ENCODE assay signal across 14 mouse cellular contexts in the genomic region with DNA sequence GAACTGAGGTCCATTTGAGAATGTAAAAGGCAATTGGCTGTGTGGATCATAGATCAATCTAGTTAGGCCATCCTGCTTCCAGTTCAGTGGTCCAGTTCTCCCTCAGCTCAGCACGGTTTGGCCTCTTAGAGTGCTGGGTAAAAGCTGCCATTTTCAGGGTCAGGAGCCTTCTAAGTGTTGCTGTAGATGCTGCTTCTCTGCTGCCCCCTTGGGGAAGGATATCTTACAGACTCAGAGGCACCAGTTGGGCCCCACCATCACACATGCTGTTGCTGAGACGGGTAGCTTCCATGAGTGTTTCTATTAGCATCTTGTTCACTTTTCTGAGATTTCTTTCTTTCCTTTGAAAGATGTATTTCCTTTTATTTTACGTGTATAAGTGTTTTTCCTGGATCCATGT.
DNase-seq lines count a peak whose midpoint lies in the region; ATAC-seq and TF ChIP-seq lines count a peak whose summit lies in the region.
"Had no signal": no experiment of that assay in that cellular context is flagged by ENCODE, and none has a peak within 500 bp of the region (broad histone marks: within the 10 kb centered on the region; RNA-seq: fewer than 3 reads in every experiment).

No protein-coding gene starts in this region.

- TF ChIP-seq CTCF in kidney, postnatal 0 days (IDR thresholded peaks at IDR 0.05; ENCODE audit: low read depth), result 0 out of 2 replicates have a peak, but pooled peaks have one; percentile 17
- TF ChIP-seq CTCF in ES-Bruce4 (IDR thresholded peaks at IDR 0.05; ENCODE audit: low read depth, low read length), result peak; percentile 47

- no peak for DNase-seq in kidney, postnatal 0 days (ENCODE audit: low spot score)
- DNase-seq in A20 (ENCODE audit: low read depth, low spot score), result peak; percentile 20
- DNase-seq in urinary bladder, adult 18-20 months (ENCODE audit: low spot score in 2 of 2), result no peak
- DNase-seq in embryonic facial prominence, embryonic 10.5 days (ENCODE audit: low spot score), result no peak
- DNase-seq: cerebellum, adult 2 months; heart, postnatal 14 days; kidney, postnatal 14 days had no signal

- no peak overlapping the region for H3K27ac ChIP-seq in kidney, postnatal 0 days
- no peak overlapping the region for H3K27ac ChIP-seq in kidney, embryonic 16.5 days (ENCODE audit: low read length)
- H3K27ac ChIP-seq in ES-Bruce4 (ENCODE audit: insufficient read depth, low read length), result no peak overlapping the region
- no peak overlapping the region for H3K27ac ChIP-seq in embryonic facial prominence, embryonic 10.5 days (replicated peaks)
- H3K27ac ChIP-seq: limb, embryonic 12.5 days; midbrain, embryonic 15.5 days had no signal

- WGBS in kidney, postnatal 0 days, result 67% methylated on average over 3 of the region's 3 CpGs
- WGBS in kidney, embryonic 16.5 days, result 71% methylated on average over 3 of the region's 3 CpGs
- WGBS in embryonic facial prominence, embryonic 10.5 days, result 72% methylated on average over 3 of the region's 3 CpGs

- H3K9me3 ChIP-seq in kidney, postnatal 0 days (replicated peaks; ENCODE audit: low read length), result no peaks in the 10 kb centered on the region
- H3K9me3 ChIP-seq in kidney, embryonic 16.5 days (ENCODE audit: low read length), result no peaks in the 10 kb centered on the region
- no peaks in the 10 kb centered on the region for H3K9me3 ChIP-seq in ES-Bruce4 (replicated peaks; ENCODE audit: control insufficient read depth, insufficient read depth, low read length, poor library complexity, severe bottlenecking)
- no peaks in the 10 kb centered on the region for H3K9me3 ChIP-seq in embryonic facial prominence, embryonic 10.5 days
- H3K9me3 ChIP-seq: G1E; limb, embryonic 12.5 days; midbrain, embryonic 15.5 days had no signal

- no peak for TF ChIP-seq POLR2A in ES-Bruce4 (IDR thresholded peaks at IDR 0.05; ENCODE audit: insufficient read depth, low read length)

- no peak overlapping the region for H3K9ac ChIP-seq in kidney, postnatal 0 days (ENCODE audit: low read depth, low read length)
- no peak overlapping the region for H3K9ac ChIP-seq in kidney, embryonic 16.5 days (replicated peaks; ENCODE audit: low read length)
- H3K9ac ChIP-seq in ES-Bruce4 (ENCODE audit: low read depth, poor library complexity, severe bottlenecking), result no peak overlapping the region
- H3K9ac ChIP-seq: limb, embryonic 12.5 days; midbrain, embryonic 15.5 days had no signal

- H3K4me1 ChIP-seq in kidney, postnatal 0 days (replicated peaks; ENCODE audit: insufficient read depth, low read length), result no peaks in the 10 kb centered on the region
- H3K4me1 ChIP-seq in kidney, embryonic 16.5 days (ENCODE audit: insufficient read depth, low read length), result no peaks in the 10 kb centered on the region
- no peaks in the 10 kb centered on the region for H3K4me1 ChIP-seq in ES-Bruce4 (ENCODE audit: control insufficient read depth, insufficient read depth, low read length)
- no peaks in the 10 kb centered on the region for H3K4me1 ChIP-seq in embryonic facial prominence, embryonic 10.5 days
- H3K4me1 ChIP-seq: limb, embryonic 12.5 days; midbrain, embryonic 15.5 days had no signal

- no peak overlapping the region for H3K4me3 ChIP-seq in kidney, postnatal 0 days (replicated peaks; ENCODE audit: low read depth, low read length)
- H3K4me3 ChIP-seq in kidney, embryonic 16.5 days (ENCODE audit: low read length), result no peak overlapping the region
- no peak overlapping the region for H3K4me3 ChIP-seq in ES-Bruce4 (ENCODE audit: low read depth, low read length)
- no peak overlapping the region for H3K4me3 ChIP-seq in embryonic facial prominence, embryonic 10.5 days
- H3K4me3 ChIP-seq: limb, embryonic 12.5 days; midbrain, embryonic 15.5 days had no signal

- TF ChIP-seq EP300 in ES-Bruce4 (IDR thresholded peaks at IDR 0.05; ENCODE audit: insufficient read depth, low read depth, low read length), result no peak

- no peaks in the 10 kb centered on the region for H3K36me3 ChIP-seq in kidney, postnatal 0 days (ENCODE audit: insufficient read depth, low read length)
- H3K36me3 ChIP-seq in kidney, embryonic 16.5 days (ENCODE audit: insufficient read depth, low read length), result no peaks in the 10 kb centered on the region
- no peaks in the 10 kb centered on the region for H3K36me3 ChIP-seq in ES-Bruce4 (ENCODE audit: control insufficient read depth, insufficient read depth, low read length, poor library complexity, severe bottlenecking)
- H3K36me3 ChIP-seq in embryonic facial prominence, embryonic 10.5 days (replicated peaks), result no peaks in the 10 kb centered on the region
- H3K36me3 ChIP-seq: G1E; limb, embryonic 12.5 days; midbrain, embryonic 15.5 days had no signal

- no peaks in the 10 kb centered on the region for H3K27me3 ChIP-seq in kidney, postnatal 0 days (ENCODE audit: insufficient read depth, low read length)
- no peaks in the 10 kb centered on the region for H3K27me3 ChIP-seq in kidney, embryonic 16.5 days (ENCODE audit: insufficient read depth, low read length)
- no peaks in the 10 kb centered on the region for H3K27me3 ChIP-seq in ES-Bruce4 (ENCODE audit: control insufficient read depth, insufficient read depth, low read length, poor library complexity, severe bottlenecking)
- H3K27me3 ChIP-seq in embryonic facial prominence, embryonic 10.5 days (replicated peaks; ENCODE audit: low read depth, poor library complexity, severe bottlenecking), result no peaks in the 10 kb centered on the region
- H3K27me3 ChIP-seq: limb, embryonic 12.5 days; midbrain, embryonic 15.5 days had no signal

- no peak overlapping the region for H3K4me2 ChIP-seq in kidney, postnatal 0 days (ENCODE audit: low read length)
- H3K4me2 ChIP-seq in kidney, embryonic 16.5 days (replicated peaks; ENCODE audit: low read depth, low read length), result no peak overlapping the region
- H3K4me2 ChIP-seq: limb, embryonic 12.5 days; midbrain, embryonic 15.5 days had no signal

- no peak for ATAC-seq in kidney, postnatal 0 days (replicated peaks; ENCODE audit: low FRiP score, low read depth)
- no peak for ATAC-seq in kidney, embryonic 16.5 days (ENCODE audit: low FRiP score, low TSS enrichment)
- ATAC-seq in common myeloid progenitor, adult 5-6 weeks (replicated peaks; ENCODE audit: low read depth, poor library complexity, severe bottlenecking), result peak; percentile 54; the same call in 1 of the 2 replicates
- ATAC-seq: hindbrain, embryonic 16.5 days; midbrain, embryonic 15.5 days had no signal
